Mouse (Mus musculus) ES-Bruce4 (cell line): ENCODE measurements around the gene Gm12695. TPM values are rescaled to one million over a fixed set of nuclear protein-coding genes. Genes with fewer than 3 reads are reported as not detected.

ENCODE experiments used
- H3K27ac ChIP-seq: 2 replicates; pipeline ENCODE4 v1.5.1; 2012; ENCODE audit warnings: low read length, inconsistent platforms; ENCODE audit not compliant: insufficient read depth
- H3K27me3 ChIP-seq: 2 replicates; pipeline ENCODE4 v1.6.1; 2012; ENCODE audit warnings: mild to moderate bottlenecking, low read length, inconsistent platforms; ENCODE audit not compliant: control insufficient read depth, poor library complexity, insufficient read depth, severe bottlenecking
- H3K36me3 ChIP-seq: 2 replicates; pipeline ENCODE4 v1.6.1; 2012; ENCODE audit warnings: inconsistent platforms, mild to moderate bottlenecking, low read length, moderate library complexity; ENCODE audit not compliant: control insufficient read depth, poor library complexity, insufficient read depth, severe bottlenecking
- H3K4me1 ChIP-seq: one replicate; pipeline ENCODE4 v1.8.1; 2011; ENCODE audit warnings: low read length; ENCODE audit not compliant: control insufficient read depth, insufficient read depth
- H3K4me3 ChIP-seq: 2 replicates; pipeline ENCODE4 v1.5.1; 2011; ENCODE audit warnings: low read depth, mild to moderate bottlenecking, low read length
- H3K9ac ChIP-seq: 2 replicates; pipeline ENCODE4 v1.6.1; 2012; ENCODE audit warnings: low read depth, mild to moderate bottlenecking, inconsistent platforms; ENCODE audit not compliant: poor library complexity, severe bottlenecking
- H3K9me3 ChIP-seq: replicated peaks from 2 replicates; pipeline ENCODE4 v1.6.1; 2012; ENCODE audit warnings: mild to moderate bottlenecking, low read length, inconsistent platforms; ENCODE audit not compliant: control insufficient read depth, poor library complexity, insufficient read depth, severe bottlenecking
- CTCF ChIP-seq: IDR thresholded peaks from one replicate; pipeline ENCODE4 v1.8.1; 2011; ENCODE audit warnings: low read depth, low read length
- EP300 ChIP-seq: IDR thresholded peaks from 2 replicates; pipeline ENCODE4 v1.6.1; 2011; ENCODE audit warnings: low read depth, low read length; ENCODE audit not compliant: insufficient read depth
- POLR2A ChIP-seq: IDR thresholded peaks from one replicate; pipeline ENCODE4 v1.8.1; 2011; ENCODE audit warnings: low read length; ENCODE audit not compliant: insufficient read depth
- polyA plus RNA-seq: library from polyadenylated mRNA; stranded (reverse); fragments of >200 nt; gene quantifications from 2 replicates; pipeline ENCODE4 v1.2.4, GENCODE M21; 2011; ENCODE audit warnings: low read depth; ENCODE audit not compliant: missing spikeins, insufficient read depth, insufficient read length

The Gm12695 gene
- polyA plus RNA-seq, 1 experiment: not detected

DNA sequence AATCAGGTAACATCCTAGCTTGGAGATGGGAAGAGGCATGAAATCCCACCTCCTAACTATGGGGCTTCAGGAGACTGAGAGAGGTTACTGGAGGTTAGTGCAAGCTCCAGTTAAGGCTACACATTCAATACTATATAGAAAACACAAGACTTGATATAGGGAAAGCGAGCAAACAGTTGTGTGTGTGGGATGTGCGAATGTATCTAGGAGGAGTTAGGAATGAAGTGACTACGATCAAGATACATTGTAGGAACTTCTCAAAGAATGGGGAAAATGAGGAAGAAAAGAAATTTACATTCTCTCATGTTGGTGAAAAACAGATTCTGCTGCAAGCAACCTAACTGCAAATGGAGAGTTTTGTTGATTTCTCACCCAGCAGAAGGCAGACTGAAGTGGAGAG, 44.5 kb downstream of the Gm12695 start:
- Histone ChIP-seq H3K9ac (no peak overlapping the region), H3K36me3 (no peaks in the 10 kb centered on the region), H3K9me3 (no peaks in the 10 kb centered on the region), H3K27ac (no peak overlapping the region), H3K4me1 (no peaks in the 10 kb centered on the region), H3K27me3 (no peaks in the 10 kb centered on the region), H3K4me3 (no peak overlapping the region)
- TF ChIP-seq POLR2A (no peak), EP300 (no peak), CTCF (no peak)

DNA sequence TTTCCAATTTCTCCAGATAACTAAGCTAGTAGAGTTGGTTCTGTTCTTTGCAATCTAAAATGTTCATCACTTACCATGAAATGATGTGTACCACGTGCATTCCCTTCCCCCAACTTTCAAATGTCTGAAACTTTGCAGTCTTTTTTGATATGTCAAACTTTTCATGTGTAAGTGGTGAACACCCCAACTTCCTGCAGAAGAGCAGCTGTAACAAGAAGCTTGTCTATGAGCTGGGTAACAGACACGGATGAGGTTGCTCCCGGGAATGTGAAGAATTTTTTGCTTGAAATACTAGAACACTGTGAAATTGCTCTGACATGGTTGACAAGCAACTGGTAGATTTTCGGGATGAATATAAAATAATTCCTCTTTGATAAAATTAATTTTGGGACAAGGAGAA, 55.7 kb downstream of the Gm12695 start:
- TF ChIP-seq EP300: no peak
- no peak for TF ChIP-seq POLR2A
- TF ChIP-seq CTCF: no peak
- H3K9ac ChIP-seq: no peak overlapping the region
- no peaks in the 10 kb centered on the region for H3K36me3 ChIP-seq
- H3K9me3 ChIP-seq: no peaks in the 10 kb centered on the region
- H3K27ac ChIP-seq: no peak overlapping the region
- no peak overlapping the region for H3K4me3 ChIP-seq
- H3K4me1 ChIP-seq: no peaks in the 10 kb centered on the region
- H3K27me3 ChIP-seq: no peaks in the 10 kb centered on the region

DNA sequence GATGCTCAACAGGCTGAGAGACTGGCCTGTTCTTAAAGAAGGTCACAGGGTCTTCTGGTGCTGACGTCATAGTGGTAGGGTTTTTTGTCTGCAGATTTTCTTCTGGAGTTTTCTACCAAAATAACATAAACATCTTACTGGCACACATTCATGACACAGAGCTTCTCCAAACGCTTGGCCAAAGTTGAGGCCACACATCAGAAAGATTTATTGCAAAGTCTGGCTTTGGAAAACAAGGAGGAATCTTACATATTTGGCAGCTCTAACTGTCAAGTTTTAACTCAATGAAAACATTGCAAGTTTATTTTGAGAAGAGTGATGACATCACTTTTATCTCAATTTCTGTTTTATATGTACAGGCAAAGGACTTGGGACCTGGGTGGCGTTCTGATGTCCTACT, 56.8 kb downstream of the Gm12695 start:
- TF ChIP-seq CTCF: no peak
- TF ChIP-seq POLR2A: no peak
- no peak for TF ChIP-seq EP300
- H3K27ac ChIP-seq: no peak overlapping the region

DNA sequence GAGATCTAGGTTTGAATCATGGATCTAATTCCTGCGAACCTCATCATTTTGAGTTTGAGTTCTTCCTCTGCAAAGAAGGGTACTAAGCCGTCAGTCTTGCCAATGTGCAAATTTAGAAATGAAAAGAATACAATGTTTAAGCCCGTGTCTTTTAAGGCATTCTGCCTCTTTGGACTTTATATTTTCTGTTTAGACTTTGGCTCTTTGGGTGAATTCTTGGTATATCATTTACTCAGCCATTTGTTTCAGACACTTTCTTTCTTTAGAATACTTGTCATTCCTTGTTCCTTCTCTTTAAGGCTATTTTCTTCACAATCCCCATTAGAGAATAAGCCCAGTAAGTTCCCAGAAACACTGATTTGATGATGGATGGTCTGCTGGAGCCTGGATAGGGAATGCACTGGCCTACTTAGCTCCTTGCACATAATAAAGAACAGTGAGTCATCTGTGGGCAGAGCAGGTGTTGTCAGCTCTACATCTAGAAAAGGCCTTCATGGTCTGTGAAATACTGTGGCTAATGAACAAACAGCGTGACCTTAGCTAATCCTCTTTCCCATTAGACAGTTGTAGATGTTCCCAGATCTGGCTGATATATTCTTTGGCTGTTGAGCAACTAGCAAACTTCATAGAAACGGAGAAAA, 59.5 kb downstream of the Gm12695 start:
- Histone ChIP-seq H3K27ac (no peak overlapping the region), H3K4me1 (no peaks in the 10 kb centered on the region), H3K9ac (no peak overlapping the region), H3K9me3 (no peaks in the 10 kb centered on the region), H3K27me3 (no peaks in the 10 kb centered on the region), H3K4me3 (no peak overlapping the region), H3K36me3 (no peaks in the 10 kb centered on the region)
- TF ChIP-seq POLR2A (no peak), EP300 (no peak), CTCF (no peak)

More for the DNA sequence above, 56.8 kb downstream of the Gm12695 start:
- H3K4me3 ChIP-seq: no peak overlapping the region
- no peaks in the 10 kb centered on the region for H3K27me3 ChIP-seq
- no peaks in the 10 kb centered on the region for H3K4me1 ChIP-seq
- H3K9ac ChIP-seq: no peak overlapping the region
- H3K9me3 ChIP-seq: no peaks in the 10 kb centered on the region
- no peaks in the 10 kb centered on the region for H3K36me3 ChIP-seq

DNA sequence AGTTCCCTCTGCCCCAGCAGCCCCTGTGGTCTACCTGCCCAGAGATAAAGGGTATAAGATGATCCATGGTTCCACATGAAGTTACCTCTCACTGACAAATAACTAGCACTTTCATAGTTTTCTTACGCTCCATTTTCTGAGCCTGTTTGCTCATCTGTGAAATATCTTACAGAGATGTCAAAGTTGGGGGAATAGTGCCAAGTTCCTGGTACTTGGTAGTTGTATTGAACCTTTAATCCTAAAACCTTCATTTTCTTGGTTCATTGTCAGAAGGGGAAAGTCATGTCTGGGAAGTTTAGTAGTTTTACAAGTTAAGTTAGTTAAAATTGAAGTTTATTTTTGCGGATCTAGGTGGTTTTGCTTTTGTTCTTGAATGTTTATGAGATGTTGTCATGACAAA, 62.7 kb downstream of the Gm12695 start:
- no peak for TF ChIP-seq POLR2A
- TF ChIP-seq EP300: no peak
- no peak for TF ChIP-seq CTCF
- H3K9me3 ChIP-seq: no peaks in the 10 kb centered on the region
- no peak overlapping the region for H3K4me3 ChIP-seq

More for the DNA sequence above, 62.7 kb downstream of the Gm12695 start:
- no peak overlapping the region for H3K9ac ChIP-seq
- no peak overlapping the region for H3K27ac ChIP-seq
- H3K27me3 ChIP-seq: no peaks in the 10 kb centered on the region
- H3K36me3 ChIP-seq: no peaks in the 10 kb centered on the region
- no peaks in the 10 kb centered on the region for H3K4me1 ChIP-seq
